Mouse (Mus musculus): Measurements from ENCODE around the gene Pdhb.

GRCm38 (mm10) chr14:8180371-8181035 is 7.7 kb upstream of the Pdhb start:
- no peak for TF ChIP-seq POLR2A (IDR thresholded peaks at IDR 0.05; ENCODE audit: insufficient read depth, low read depth, low read length)
- TF ChIP-seq CTCF (IDR thresholded peaks at IDR 0.05; ENCODE audit: insufficient read depth, low read depth, low read length), result no peak
